Mouse (Mus musculus): ENCODE data around the gene Fgfr2.
A peak's percentile ranks its signal among the peaks of the same experiment; 100 is the strongest.

Fgfr2 gene

GRCm38 (mm10) chr7:132803962-132804361 is 319.2 kb downstream of the Fgfr2 start:
- no peak for DNase-seq (ENCODE audit: low read depth, low spot score)

GRCm38 (mm10) chr7:132803336-132803735 is 319.8 kb downstream of the Fgfr2 start:
- no peak for DNase-seq (ENCODE audit: low read depth, low spot score)

- no peak for DNase-seq (ENCODE audit: low read depth, low spot score)
Measured at GRCm38 (mm10) chr7:132802691-132803090, 320.5 kb downstream of the Fgfr2 start.

- DNase-seq (ENCODE audit: low read depth, low spot score) = no peak
Measured at GRCm38 (mm10) chr7:132802066-132802465, 321.1 kb downstream of the Fgfr2 start.

- DNase-seq (ENCODE audit: low read depth, low spot score) = no peak
Measured at GRCm38 (mm10) chr7:132801509-132801908, 321.6 kb downstream of the Fgfr2 start.

- DNase-seq (ENCODE audit: low read depth, low spot score) = no peak
Measured at GRCm38 (mm10) chr7:132800868-132801267, 322.3 kb downstream of the Fgfr2 start.

GRCm38 (mm10) chr7:132799119-132800016 is 323.8 kb downstream of the Fgfr2 start:
- no peak for DNase-seq (ENCODE audit: low read depth, low spot score)

- no peak for DNase-seq (ENCODE audit: low read depth, low spot score)
Measured at GRCm38 (mm10) chr7:132795141-132795540, 328.0 kb downstream of the Fgfr2 start.

- DNase-seq (ENCODE audit: low read depth, low spot score) = no peak
Measured at GRCm38 (mm10) chr7:132793467-132793866, 329.7 kb downstream of the Fgfr2 start.

- DNase-seq (ENCODE audit: low read depth, low spot score) = no peak
Measured at GRCm38 (mm10) chr7:132790447-132791219, 332.5 kb downstream of the Fgfr2 start.

GRCm38 (mm10) chr7:132788826-132789225 is 334.3 kb downstream of the Fgfr2 start:
- DNase-seq (ENCODE audit: low read depth, low spot score) = no peak

- DNase-seq (ENCODE audit: low read depth, low spot score) = no peak
Measured at GRCm38 (mm10) chr7:132787496-132788190, 335.5 kb downstream of the Fgfr2 start.

GRCm38 (mm10) chr7:132787022-132787421 is 336.1 kb downstream of the Fgfr2 start:
- DNase-seq (ENCODE audit: low read depth, low spot score) = no peak

GRCm38 (mm10) chr7:132786522-132786921 is 336.6 kb downstream of the Fgfr2 start:
- DNase-seq (ENCODE audit: low read depth, low spot score) = no peak

- peak; percentile 76 for DNase-seq (ENCODE audit: low read depth, low spot score)
Measured at GRCm38 (mm10) chr7:132786011-132786410, 337.1 kb downstream of the Fgfr2 start.

GRCm38 (mm10) chr7:132784101-132784500 is 339.0 kb downstream of the Fgfr2 start:
- DNase-seq (ENCODE audit: low read depth, low spot score) = no peak

- peak; percentile 68 for DNase-seq (ENCODE audit: low read depth, low spot score)
Measured at GRCm38 (mm10) chr7:132781850-132782249, 341.3 kb downstream of the Fgfr2 start.

GRCm38 (mm10) chr7:132781130-132781814 is 341.9 kb downstream of the Fgfr2 start:
- DNase-seq (ENCODE audit: low read depth, low spot score) = no peak

GRCm38 (mm10) chr7:132780611-132781010 is 342.5 kb downstream of the Fgfr2 start:
- DNase-seq (ENCODE audit: low read depth, low spot score) = no peak

GRCm38 (mm10) chr7:132778630-132779029 is 344.5 kb downstream of the Fgfr2 start:
- no peak for DNase-seq (ENCODE audit: low read depth, low spot score)

- no peak for DNase-seq (ENCODE audit: low read depth, low spot score)
Measured at GRCm38 (mm10) chr7:132777728-132778453, 345.3 kb downstream of the Fgfr2 start.
